Mouse (Mus musculus) cerebellum, postnatal 4 days (tissue): ENCODE measurements around the gene Slc22a15.

ENCODE experiments used
- DNase-seq, 2 experiments: peaks; one replicate each; pipeline ENCODE4 v3.0.0; 2022; ENCODE audit warnings: low spot score in 2 of 2, mixed read lengths in 1 of 2

The Slc22a15 gene

GRCm38 (mm10) chr3:101814790-101815189 is 109.5 kb downstream of the Slc22a15 start:
- DNase-seq: no peak

GRCm38 (mm10) chr3:101812341-101812962 is 111.8 kb downstream of the Slc22a15 start:
- peak; percentile 53 to 71 for DNase-seq

GRCm38 (mm10) chr3:101811931-101812330 is 112.3 kb downstream of the Slc22a15 start:
- no peak for DNase-seq

- no peak for DNase-seq
Observed at GRCm38 (mm10) chr3:101807646-101808045, 116.6 kb downstream of the Slc22a15 start.

GRCm38 (mm10) chr3:101806941-101807340 is 117.3 kb downstream of the Slc22a15 start:
- peak in 1 of 2 experiments; percentile 36 for DNase-seq

GRCm38 (mm10) chr3:101806149-101806548 is 118.1 kb downstream of the Slc22a15 start:
- DNase-seq: peak; percentile 94
